Mouse (Mus musculus): Measurements from ENCODE around the gene Cdk19. TPM values are rescaled to one million over a fixed set of nuclear protein-coding genes. Genes with fewer than 3 reads are reported as not detected.

Gene Cdk19
- total and polyA plus RNA-seq, 3 experiments, result 3.3 to 4.7 (median 4.0) TPM

DNA sequence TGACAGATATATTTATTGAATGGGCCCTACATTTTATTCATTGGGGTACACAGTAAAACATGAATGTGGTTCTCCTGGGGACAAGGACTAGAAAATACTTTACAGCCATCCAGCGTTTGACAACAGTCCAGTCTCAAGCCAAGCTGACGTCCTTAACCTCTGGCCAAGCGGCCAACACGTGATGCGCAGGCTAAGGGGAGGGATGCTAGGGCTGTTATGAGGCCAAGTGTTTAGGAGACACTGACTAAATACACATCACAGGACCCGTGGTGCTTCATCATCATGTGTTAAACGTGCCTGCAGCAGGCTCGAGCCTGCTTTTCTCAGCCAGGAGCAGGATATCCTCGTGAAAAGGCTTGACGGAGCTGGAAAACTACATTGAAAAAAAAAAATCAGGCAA lies 19.1 kb upstream of the Cdk19 start:
- TF ChIP-seq NRF1 (IDR thresholded peaks at IDR 0.05; ENCODE audit: low read depth, low read length) (no peak), UBTF (IDR thresholded peaks at IDR 0.05; ENCODE audit: low read depth, low read length) (no peak), TCF12 (IDR thresholded peaks at IDR 0.05; ENCODE audit: low read depth, low read length) (no peak), ZKSCAN1 (IDR thresholded peaks at IDR 0.05; ENCODE audit: borderline replicate concordance, low read depth, low read length) (no peak)
- H3K27me3 ChIP-seq (replicated peaks), result no peaks in the 10 kb centered on the region
- H3K79me2 ChIP-seq (replicated peaks; ENCODE audit: control insufficient read depth, extremely low read depth, insufficient read depth, poor library complexity, severe bottlenecking), result no peaks in the 10 kb centered on the region
- no peak overlapping the region for H3K27ac ChIP-seq (ENCODE audit: insufficient read depth, low read depth)
- peaks cover 4% of the 10 kb centered on the region for H3K9me3 ChIP-seq (replicated peaks; ENCODE audit: low read length)
- H3K4me2 ChIP-seq (ENCODE audit: insufficient read depth, low read depth, poor library complexity, severe bottlenecking), result no peak overlapping the region
- H3K4me3 ChIP-seq (replicated peaks in 1 of 3; ENCODE audit: low read depth in 2 of 3, low read length in 2 of 3, poor library complexity in 1 of 3), result no peak overlapping the region
- H3K36me3 ChIP-seq (replicated peaks in 1 of 2; ENCODE audit: control insufficient read depth in 1 of 2, insufficient read depth in 1 of 2, low read length in 1 of 2), result no peaks in the 10 kb centered on the region
- H3K9ac ChIP-seq (ENCODE audit: insufficient read depth, low read depth), result no peak overlapping the region
- in situ Hi-C loops (cut with MboI; ENCODE audit: low pct_ligation_motif_present, low pct_unique_long_range_greater_than_20kb, low sequenced_read_pairs) (no loop called here), dilution Hi-C loops (cut with MboI; ENCODE audit: extremely low pct_ligation_motif_present, extremely low pct_unique_long_range_greater_than_20kb, low sequenced_read_pairs) (no loop called here)
- H3K4me1 ChIP-seq (ENCODE audit: control insufficient read depth in 1 of 2, insufficient read depth in 2 of 2), result peaks cover 5 to 15% of the 10 kb centered on the region in 2 experiments
- no peak for DNase-seq (ENCODE audit: extremely low read depth)

- no peak for DNase-seq (ENCODE audit: extremely low read depth)
- TF ChIP-seq JUN (IDR thresholded peaks at IDR 0.05; ENCODE audit: insufficient read depth, low read depth, low read length) (no peak), USF2 (conservative IDR thresholded peaks at IDR 0.05; ENCODE audit: low read depth, low read length) (no peak), POLR2A (IDR thresholded peaks at IDR 0.05; ENCODE audit: low read depth, low read length) (no peak)
- no peak overlapping the region for H3K27ac ChIP-seq (ENCODE audit: insufficient read depth, low read depth)
- no peak overlapping the region for H3K4me2 ChIP-seq (ENCODE audit: insufficient read depth, low read depth, poor library complexity, severe bottlenecking)
- dilution Hi-C loops (cut with MboI; ENCODE audit: extremely low pct_ligation_motif_present, extremely low pct_unique_long_range_greater_than_20kb, low sequenced_read_pairs), result no loop called here
- no peak overlapping the region for H3K9ac ChIP-seq (ENCODE audit: insufficient read depth, low read depth)
- in situ Hi-C loops (cut with MboI; ENCODE audit: low pct_ligation_motif_present, low pct_unique_long_range_greater_than_20kb, low sequenced_read_pairs), result no loop called here
- no peaks in the 10 kb centered on the region for H3K4me1 ChIP-seq (ENCODE audit: control insufficient read depth in 1 of 2, insufficient read depth in 2 of 2)
- no peak overlapping the region for H3K4me3 ChIP-seq (replicated peaks in 1 of 3; ENCODE audit: low read depth in 2 of 3, low read length in 2 of 3, poor library complexity in 1 of 3)
- H3K9me3 ChIP-seq (replicated peaks; ENCODE audit: low read length), result peaks cover 2% of the 10 kb centered on the region
- no peaks in the 10 kb centered on the region for H3K27me3 ChIP-seq (replicated peaks)
- H3K79me2 ChIP-seq (replicated peaks; ENCODE audit: control insufficient read depth, extremely low read depth, insufficient read depth, poor library complexity, severe bottlenecking), result no peaks in the 10 kb centered on the region
- no peaks in the 10 kb centered on the region for H3K36me3 ChIP-seq (replicated peaks in 1 of 2; ENCODE audit: control insufficient read depth in 1 of 2, insufficient read depth in 1 of 2, low read length in 1 of 2)
Measured at GRCm38 (mm10) chr10:40328004-40328551, 11.3 kb upstream of the Cdk19 start.

DNA sequence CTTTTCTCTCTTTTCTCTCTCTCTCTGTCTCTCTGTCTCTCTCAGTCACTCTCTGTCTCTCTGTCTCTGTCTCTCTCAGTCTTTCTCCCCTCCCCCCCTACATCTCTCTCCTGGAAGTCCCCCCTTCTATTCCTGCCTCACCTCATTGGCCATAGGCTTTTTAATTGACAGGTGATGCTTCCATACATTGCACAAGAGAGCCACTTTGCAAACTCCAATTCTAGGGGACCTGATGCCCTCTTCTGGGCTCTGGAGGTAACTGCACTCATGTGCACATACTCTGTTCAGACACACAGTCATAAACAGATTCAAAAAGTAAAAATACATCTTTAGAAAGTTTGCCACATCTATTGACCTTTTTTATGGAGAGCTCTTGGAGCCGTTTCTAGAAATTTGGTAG lies 9.1 kb upstream of the Cdk19 start:
- no peak for DNase-seq (ENCODE audit: extremely low read depth)
- Histone ChIP-seq H3K27me3 (replicated peaks) (no peaks in the 10 kb centered on the region), H3K4me3 (replicated peaks in 1 of 3; ENCODE audit: low read depth in 2 of 3, low read length in 2 of 3, poor library complexity in 1 of 3) (no peak overlapping the region), H3K9ac (ENCODE audit: insufficient read depth, low read depth) (no peak overlapping the region), H3K4me2 (ENCODE audit: insufficient read depth, low read depth, poor library complexity, severe bottlenecking) (no peak overlapping the region), H3K4me1 (ENCODE audit: control insufficient read depth in 1 of 2, insufficient read depth in 2 of 2) (no peaks in the 10 kb centered on the region), H3K27ac (ENCODE audit: insufficient read depth, low read depth) (no peak overlapping the region), H3K36me3 (replicated peaks in 1 of 2; ENCODE audit: control insufficient read depth in 1 of 2, insufficient read depth in 1 of 2, low read length in 1 of 2) (no peaks in the 10 kb centered on the region), H3K9me3 (replicated peaks; ENCODE audit: low read length) (peaks cover 2% of the 10 kb centered on the region), H3K79me2 (replicated peaks; ENCODE audit: control insufficient read depth, extremely low read depth, insufficient read depth, poor library complexity, severe bottlenecking) (no peaks in the 10 kb centered on the region)
- dilution Hi-C loops (cut with MboI; ENCODE audit: extremely low pct_ligation_motif_present, extremely low pct_unique_long_range_greater_than_20kb, low sequenced_read_pairs) (no loop called here), in situ Hi-C loops (cut with MboI; ENCODE audit: low pct_ligation_motif_present, low pct_unique_long_range_greater_than_20kb, low sequenced_read_pairs) (no loop called here)
- TF ChIP-seq NRF1 (IDR thresholded peaks at IDR 0.05; ENCODE audit: low read depth, low read length) (no peak), JUN (IDR thresholded peaks at IDR 0.05; ENCODE audit: insufficient read depth, low read depth, low read length) (no peak), RAD21 (IDR thresholded peaks at IDR 0.05; ENCODE audit: low read depth, low read length) (peak; percentile 1; the same call in 1 of the 2 replicates), IRF4 (IDR thresholded peaks at IDR 0.05; ENCODE audit: low read depth, low read length) (no peak), POLR2AphosphoS2 (IDR thresholded peaks at IDR 0.05; ENCODE audit: low read depth, low read length) (no peak), CTCF (conservative IDR thresholded peaks at IDR 0.05 in 1 of 2, IDR thresholded peaks at IDR 0.05 in 1 of 2; ENCODE audit: low read depth in 2 of 2, low read length in 2 of 2) (peak in 1 of 2 experiments; percentile 34; a peak in 3 of 4 replicates), ZKSCAN1 (IDR thresholded peaks at IDR 0.05; ENCODE audit: borderline replicate concordance, low read depth, low read length) (no peak), EP300 (IDR thresholded peaks at IDR 0.05; ENCODE audit: low read length) (no peak), MXI1 (IDR thresholded peaks at IDR 0.05; ENCODE audit: low read depth, low read length) (no peak), ELF1 (IDR thresholded peaks at IDR 0.05; ENCODE audit: low read depth, low read length) (no peak), ZC3H11A (IDR thresholded peaks at IDR 0.05; ENCODE audit: low read depth, low read length) (no peak), SIN3A (IDR thresholded peaks at IDR 0.05; ENCODE audit: low read length) (no peak), JUND (conservative IDR thresholded peaks at IDR 0.05; ENCODE audit: low read depth, low read length) (no peak), SMC3 (IDR thresholded peaks at IDR 0.05; ENCODE audit: low read depth, low read length) (no peak), MEF2A (IDR thresholded peaks at IDR 0.05; ENCODE audit: borderline replicate concordance, low read depth, low read length) (no peak), MAZ (IDR thresholded peaks at IDR 0.05; ENCODE audit: low read depth, low read length) (no peak), RCOR1 (conservative IDR thresholded peaks at IDR 0.05; ENCODE audit: low read depth, low read length) (no peak), PAX5 (IDR thresholded peaks at IDR 0.05; ENCODE audit: low read length) (no peak)

All from CH12.LX (cell line).